Mouse (Mus musculus) embryonic facial prominence, embryonic 13.5 days (tissue): ENCODE measurements around the gene Prpf4b. TPM values are rescaled to one million over a fixed set of nuclear protein-coding genes. Genes with fewer than 3 reads are reported as not detected.
A peak's percentile ranks its signal among the peaks of the same experiment; 100 is the strongest.
"Not testable (repeated sequence)": the region's sequence is repeated elsewhere in the genome, so short reads cannot be mapped to it uniquely, and the experiment has no call there.

Source experiments
- ATAC-seq: fragments of 200-750 bp; cut with Nextera tagmentation; 2 replicates; pipeline ENCODE4 v1.8.0; 2017; ENCODE audit warnings: low read depth; ENCODE audit not compliant: insufficient number of reproducible peaks, insufficient read depth, low FRiP score, low TSS enrichment
- H3K27ac ChIP-seq: fragments of 300-500 bp; sonication (generic); 2 replicates; pipeline ENCODE4 v1.5.1; 2015; ENCODE audit warnings: moderate library complexity, mild to moderate bottlenecking, inconsistent platforms
- H3K27me3 ChIP-seq: fragments of 300-500 bp; sonication (generic); 2 replicates; pipeline ENCODE4 v1.6.1; 2015; ENCODE audit warnings: mild to moderate bottlenecking, inconsistent platforms
- H3K36me3 ChIP-seq: fragments of 300-500 bp; sonication (generic); 2 replicates; pipeline ENCODE4 v1.6.1; 2015; ENCODE audit warnings: mild to moderate bottlenecking, inconsistent platforms
- H3K4me1 ChIP-seq: fragments of 300-500 bp; sonication (generic); 2 replicates; pipeline ENCODE4 v1.6.1; 2015; ENCODE audit warnings: inconsistent platforms
- H3K4me2 ChIP-seq: fragments of 300-500 bp; sonication (generic); 2 replicates; pipeline ENCODE4 v1.6.1; 2015; ENCODE audit warnings: moderate library complexity, mild to moderate bottlenecking, inconsistent platforms
- H3K4me3 ChIP-seq: fragments of 300-500 bp; sonication (generic); 2 replicates; pipeline ENCODE4 v1.5.1; 2015; ENCODE audit warnings: mild to moderate bottlenecking, inconsistent platforms
- H3K9ac ChIP-seq: fragments of 300-500 bp; sonication (generic); 2 replicates; pipeline ENCODE4 v1.6.1; 2015; ENCODE audit warnings: mild to moderate bottlenecking, inconsistent platforms
- H3K9me3 ChIP-seq: fragments of 300-500 bp; sonication (generic); 2 replicates; pipeline ENCODE4 v1.6.1; 2016; ENCODE audit warnings: inconsistent platforms
- WGBS: fragments of 180-500 bp; shearing (Covaris S2); methylation state at CpG from one replicate; pipeline ENCODE4 v1.1.7; 2015; ENCODE audit warnings: mixed read lengths; 5-methylcytosine and 5-hydroxymethylcytosine counted together
- polyA plus RNA-seq: library from polyadenylated mRNA; unstranded; fragments of >200 nt; fragmentation: Nextera tagmentation; extraction: Ambion mirVana; gene quantifications from 2 replicates; pipeline ENCODE4 v1.2.1, GENCODE M21; 2015

Gene Prpf4b
- 95.6 and 101 TPM in 2 replicates for polyA plus RNA-seq

GRCm38 (mm10) chr13:34875166-34875710 is at the start of gene Prpf4b:
Gene Prpf4b (plus strand): TSS chr13:34875302.
- Histone ChIP-seq H3K27ac (peak within 1 kb of the TSS; percentile 99), H3K27me3 (no peaks in the 10 kb centered on the region), H3K4me2 (peak within 1 kb of the TSS; percentile 70), H3K9ac (peak within 1 kb of the TSS; percentile 97), H3K4me1 (peaks cover 20% of the 10 kb centered on the region), H3K9me3 (no peaks in the 10 kb centered on the region), H3K4me3 (peak within 1 kb of the TSS; percentile 92), H3K36me3 (0 out of 2 replicates have a peak, but pooled peaks cover 7% of the 10 kb centered on the region)
- ATAC-seq, result peak; percentile 80
- WGBS, result under 1% methylated on average over 40 of the region's 40 CpGs

GRCm38 (mm10) chr13:34826760-34827690 is 48.1 kb upstream of the Prpf4b start:
- H3K27ac ChIP-seq, result no peak overlapping the region; the same call in 1 of the 2 replicates
- WGBS, result 77% methylated on average over 3 of the region's 3 CpGs

GRCm38 (mm10) chr13:34827988-34828882 is 46.9 kb upstream of the Prpf4b start:
- Histone ChIP-seq H3K27me3 (no peaks in the 10 kb centered on the region), H3K4me3 (no peak overlapping the region), H3K36me3 (no peaks in the 10 kb centered on the region), H3K9me3 (no peaks in the 10 kb centered on the region), H3K9ac (no peak overlapping the region), H3K4me1 (no peaks in the 10 kb centered on the region), H3K4me2 (no peak overlapping the region), H3K27ac (no peak overlapping the region)
- no peak for ATAC-seq
- 77% methylated on average over 10 of the region's 10 CpGs for WGBS

More at GRCm38 (mm10) chr13:34826760-34827690, 48.1 kb upstream of the Prpf4b start:
- Histone ChIP-seq H3K27me3 (no peaks in the 10 kb centered on the region), H3K36me3 (no peaks in the 10 kb centered on the region), H3K9me3 (no peaks in the 10 kb centered on the region), H3K4me2 (no peak overlapping the region), H3K9ac (no peak overlapping the region), H3K4me1 (no peaks in the 10 kb centered on the region), H3K4me3 (no peak overlapping the region)
- ATAC-seq, result no peak

GRCm38 (mm10) chr13:34842851-34843250 is 32.3 kb upstream of the Prpf4b start:
- H3K9ac ChIP-seq, result no peak overlapping the region
- H3K4me2 ChIP-seq, result no peak overlapping the region
- 78% methylated on average over 4 of the region's 4 CpGs for whole genome bisulfite sequencing

GRCm38 (mm10) chr13:34850759-34851158 is 24.3 kb upstream of the Prpf4b start:
- no peaks in the 10 kb centered on the region for H3K27me3 ChIP-seq
- 86% methylated on average over 3 of the region's 3 CpGs for WGBS
- peaks cover 25% of the 10 kb centered on the region for H3K9me3 ChIP-seq
- no peak overlapping the region for H3K4me3 ChIP-seq
- no peaks in the 10 kb centered on the region; the same call in 1 of the 2 replicates for H3K36me3 ChIP-seq
- ATAC-seq, result no peak
- no peak overlapping the region for H3K9ac ChIP-seq
- no peaks in the 10 kb centered on the region for H3K4me1 ChIP-seq
- no peak overlapping the region for H3K27ac ChIP-seq
- H3K4me2 ChIP-seq, result no peak overlapping the region

More at GRCm38 (mm10) chr13:34842851-34843250, 32.3 kb upstream of the Prpf4b start:
- no peaks in the 10 kb centered on the region for H3K9me3 ChIP-seq
- no peak overlapping the region for H3K27ac ChIP-seq
- no peaks in the 10 kb centered on the region for H3K36me3 ChIP-seq
- H3K27me3 ChIP-seq, result no peaks in the 10 kb centered on the region
- no peak for ATAC-seq
- no peak overlapping the region for H3K4me3 ChIP-seq
- H3K4me1 ChIP-seq, result no peaks in the 10 kb centered on the region

- 74% methylated on average over 5 of the region's 5 CpGs for WGBS
- Histone ChIP-seq H3K27me3 (no peaks in the 10 kb centered on the region), H3K9me3 (peaks cover 25% of the 10 kb centered on the region), H3K27ac (no peak overlapping the region), H3K36me3 (no peaks in the 10 kb centered on the region; the same call in 1 of the 2 replicates), H3K4me1 (no peaks in the 10 kb centered on the region), H3K4me2 (no peak overlapping the region), H3K9ac (no peak overlapping the region), H3K4me3 (no peak overlapping the region)
- no peak for ATAC-seq
Observed at GRCm38 (mm10) chr13:34851191-34851784, 23.8 kb upstream of the Prpf4b start.

- H3K36me3 ChIP-seq, result no peaks in the 10 kb centered on the region; the same call in 1 of the 2 replicates
- no peak overlapping the region for H3K27ac ChIP-seq
- H3K4me3 ChIP-seq, result no peak overlapping the region
- H3K4me1 ChIP-seq, result no peaks in the 10 kb centered on the region
- no peak overlapping the region for H3K4me2 ChIP-seq
- ATAC-seq, result no peak
- 41% methylated on average over 2 of the region's 2 CpGs for WGBS
- H3K9ac ChIP-seq, result no peak overlapping the region
- H3K27me3 ChIP-seq, result no peaks in the 10 kb centered on the region
- H3K9me3 ChIP-seq, result peaks cover 24% of the 10 kb centered on the region
Observed at GRCm38 (mm10) chr13:34857526-34857925, 17.6 kb upstream of the Prpf4b start.

- no peak overlapping the region for H3K4me3 ChIP-seq
- no peak overlapping the region for H3K9ac ChIP-seq
- H3K4me1 ChIP-seq, result no peaks in the 10 kb centered on the region
- 70% methylated on average over 5 of the region's 5 CpGs for WGBS
- ATAC-seq, result no peak
- H3K27me3 ChIP-seq, result no peaks in the 10 kb centered on the region
- no peak overlapping the region for H3K4me2 ChIP-seq
- peaks cover 6% of the 10 kb centered on the region for H3K9me3 ChIP-seq
- H3K36me3 ChIP-seq, result no peaks in the 10 kb centered on the region; the same call in 1 of the 2 replicates
- H3K27ac ChIP-seq, result no peak overlapping the region
Observed at GRCm38 (mm10) chr13:34859406-34859805, 15.7 kb upstream of the Prpf4b start.

GRCm38 (mm10) chr13:34861166-34861565 is 13.9 kb upstream of the Prpf4b start:
- H3K27me3 ChIP-seq, H3K27ac ChIP-seq, ATAC-seq: not testable (repeated sequence)

GRCm38 (mm10) chr13:34864420-34865169 is 10.5 kb upstream of the Prpf4b start:
- no peaks in the 10 kb centered on the region for H3K9me3 ChIP-seq
- H3K4me1 ChIP-seq, result no peaks in the 10 kb centered on the region
- H3K9ac ChIP-seq, result no peak overlapping the region
- no peaks in the 10 kb centered on the region for H3K36me3 ChIP-seq
- no peak for ATAC-seq
- WGBS, result 35% methylated on average over 7 of the region's 7 CpGs
- H3K4me3 ChIP-seq, result no peak overlapping the region
- H3K4me2 ChIP-seq, result no peak overlapping the region
- H3K27me3 ChIP-seq, result no peaks in the 10 kb centered on the region
- H3K27ac ChIP-seq, result no peak overlapping the region

More at GRCm38 (mm10) chr13:34861166-34861565, 13.9 kb upstream of the Prpf4b start:
- H3K9ac ChIP-seq, H3K36me3 ChIP-seq, H3K9me3 ChIP-seq, H3K4me3 ChIP-seq, H3K4me2 ChIP-seq, H3K4me1 ChIP-seq: not testable (repeated sequence)
- 60% methylated on average over 6 of the region's 8 CpGs for WGBS
